Mouse (Mus musculus): ENCODE data around the gene Meox1. TPM values are rescaled to one million over a fixed set of nuclear protein-coding genes. Genes with fewer than 3 reads are reported as not detected.
A peak's percentile ranks its signal among the peaks of the same experiment; 100 is the strongest.

Gene Meox1
- total and polyA plus RNA-seq, 2 experiments from 2014 or later = 10.9 to 15.0 TPM

DNA sequence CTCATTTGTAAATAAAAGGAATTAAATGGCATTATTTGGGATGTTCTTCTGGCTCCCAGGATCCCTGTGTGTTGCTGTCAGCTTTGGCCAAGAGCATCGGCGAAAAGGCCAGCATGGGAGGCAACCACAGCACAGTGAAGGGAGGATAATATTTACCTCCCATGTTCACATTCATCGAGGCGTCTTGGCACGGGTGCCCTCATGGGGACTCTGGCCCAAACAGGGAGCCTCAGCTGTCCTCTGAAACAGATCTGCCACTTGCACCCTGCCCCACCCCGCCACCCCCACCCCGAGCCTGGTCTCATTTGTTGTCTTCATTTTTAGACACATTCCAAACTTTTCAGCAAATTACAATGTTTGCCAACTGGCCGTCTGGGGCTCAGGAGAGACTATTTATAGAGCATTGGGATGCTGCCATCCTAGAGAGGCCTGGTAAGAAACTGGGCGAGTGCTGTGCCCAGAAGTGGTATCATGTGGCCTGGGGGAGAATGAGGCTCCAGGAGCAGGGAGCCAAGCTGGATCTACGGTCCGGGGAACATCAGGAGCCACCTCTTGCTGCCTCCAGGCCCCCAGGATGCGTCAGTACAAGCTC, 27.3 kb upstream of the Meox1 start:
- H3K4me2 ChIP-seq (ENCODE audit: low read depth, low read length) = no peak overlapping the region
- ATAC-seq (ENCODE audit: insufficient read depth, low read depth) (peak; percentile 75; the same call in 1 of the 2 replicates), DNase-seq (ENCODE audit: low spot score) (peak; percentile 79)
- H3K9ac ChIP-seq (replicated peaks; ENCODE audit: low read depth, low read length) = no peak overlapping the region
- WGBS = 46% methylated on average over 12 of the region's 12 CpGs
- no peak for TF ChIP-seq CTCF (IDR thresholded peaks at IDR 0.05; ENCODE audit: low read depth)
- H3K27ac ChIP-seq (ENCODE audit: low read depth) = peak overlapping the region; percentile 43; the same call in 1 of the 2 replicates
- no peaks in the 10 kb centered on the region for H3K9me3 ChIP-seq (replicated peaks; ENCODE audit: control insufficient read depth, low read length)
- peaks cover 13% of the 10 kb centered on the region; the same call in 1 of the 2 replicates for H3K4me1 ChIP-seq (ENCODE audit: control insufficient read depth, insufficient read depth)
- no peaks in the 10 kb centered on the region for H3K36me3 ChIP-seq (replicated peaks; ENCODE audit: control insufficient read depth, insufficient read depth, low read length)
- no peak overlapping the region for H3K4me3 ChIP-seq (ENCODE audit: low read depth, low read length)
- H3K27me3 ChIP-seq (ENCODE audit: control insufficient read depth, insufficient read depth, low read length) = no peaks in the 10 kb centered on the region

DNA sequence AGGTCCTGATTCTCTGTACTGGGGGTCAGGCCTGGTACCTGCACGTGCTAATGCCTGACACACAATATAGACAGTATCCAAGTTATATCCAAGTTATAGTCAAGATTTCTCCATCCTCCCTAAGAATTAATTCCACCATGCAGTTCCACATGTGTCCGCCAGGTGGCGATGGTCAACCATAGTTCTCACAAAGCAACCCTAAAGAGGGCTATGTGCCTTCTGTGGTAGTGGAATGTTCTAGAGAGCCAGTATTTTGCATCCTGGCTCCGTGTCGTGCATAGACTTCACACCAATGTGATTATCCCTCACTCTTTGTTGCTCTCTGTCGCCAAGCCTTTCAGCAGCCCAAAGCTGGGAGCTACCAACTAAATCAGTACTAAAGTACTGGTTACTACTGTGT, 25.5 kb upstream of the Meox1 start:
- Histone ChIP-seq H3K9ac (replicated peaks; ENCODE audit: low read depth, low read length) (no peak overlapping the region), H3K4me3 (ENCODE audit: low read depth, low read length) (no peak overlapping the region), H3K36me3 (replicated peaks; ENCODE audit: control insufficient read depth, insufficient read depth, low read length) (no peaks in the 10 kb centered on the region), H3K4me2 (ENCODE audit: low read depth, low read length) (no peak overlapping the region), H3K9me3 (replicated peaks; ENCODE audit: control insufficient read depth, low read length) (no peaks in the 10 kb centered on the region), H3K27ac (ENCODE audit: low read depth) (no peak overlapping the region), H3K4me1 (ENCODE audit: control insufficient read depth, insufficient read depth) (peaks cover 13% of the 10 kb centered on the region; the same call in 1 of the 2 replicates), H3K27me3 (ENCODE audit: control insufficient read depth, insufficient read depth, low read length) (no peaks in the 10 kb centered on the region)
- WGBS = 2% methylated on average over 6 of the region's 6 CpGs
- ATAC-seq (ENCODE audit: insufficient read depth, low read depth) (peak; percentile 62), DNase-seq (ENCODE audit: low spot score) (peak; percentile 86)
- TF ChIP-seq EP300 (IDR thresholded peaks at IDR 0.05; ENCODE audit: low read depth) (no peak), CTCF (IDR thresholded peaks at IDR 0.05; ENCODE audit: low read depth) (peak; percentile 99)

DNA sequence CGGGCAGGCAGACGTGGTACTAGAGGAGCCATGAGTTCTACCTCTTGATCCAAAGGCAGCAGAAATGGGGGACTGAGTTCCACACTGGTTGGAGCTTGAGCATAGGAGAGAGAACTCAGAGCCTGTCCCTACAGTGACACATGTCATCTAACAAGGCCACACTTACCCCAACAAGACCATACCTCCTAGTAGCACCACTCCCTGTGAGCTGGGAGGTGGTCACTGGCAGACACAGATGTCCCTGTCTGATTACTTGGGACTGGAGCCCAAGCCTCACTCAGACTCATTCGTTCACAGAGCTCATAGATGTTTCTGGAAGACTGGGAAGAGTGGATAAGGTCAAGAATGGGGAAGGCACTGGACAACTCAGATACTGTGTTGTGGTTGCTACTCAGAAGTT, 24.4 kb upstream of the Meox1 start:
- H3K27ac ChIP-seq (ENCODE audit: low read depth) = no peak overlapping the region
- no peaks in the 10 kb centered on the region for H3K27me3 ChIP-seq (ENCODE audit: control insufficient read depth, insufficient read depth, low read length)
- 71% methylated on average over 3 of the region's 3 CpGs for WGBS
- ATAC-seq (ENCODE audit: insufficient read depth, low read depth) = no peak
- no peak overlapping the region for H3K4me3 ChIP-seq (ENCODE audit: low read depth, low read length)
- H3K9ac ChIP-seq (replicated peaks; ENCODE audit: low read depth, low read length) = no peak overlapping the region
- no peaks in the 10 kb centered on the region for H3K9me3 ChIP-seq (replicated peaks; ENCODE audit: control insufficient read depth, low read length)
- no peak for DNase-seq (ENCODE audit: low spot score)
- H3K36me3 ChIP-seq (replicated peaks; ENCODE audit: control insufficient read depth, insufficient read depth, low read length) = no peaks in the 10 kb centered on the region
- H3K4me1 ChIP-seq (ENCODE audit: control insufficient read depth, insufficient read depth) = peaks cover 13% of the 10 kb centered on the region; the same call in 1 of the 2 replicates
- H3K4me2 ChIP-seq (ENCODE audit: low read depth, low read length) = no peak overlapping the region
- TF ChIP-seq EP300 (IDR thresholded peaks at IDR 0.05; ENCODE audit: low read depth) = no peak

DNA sequence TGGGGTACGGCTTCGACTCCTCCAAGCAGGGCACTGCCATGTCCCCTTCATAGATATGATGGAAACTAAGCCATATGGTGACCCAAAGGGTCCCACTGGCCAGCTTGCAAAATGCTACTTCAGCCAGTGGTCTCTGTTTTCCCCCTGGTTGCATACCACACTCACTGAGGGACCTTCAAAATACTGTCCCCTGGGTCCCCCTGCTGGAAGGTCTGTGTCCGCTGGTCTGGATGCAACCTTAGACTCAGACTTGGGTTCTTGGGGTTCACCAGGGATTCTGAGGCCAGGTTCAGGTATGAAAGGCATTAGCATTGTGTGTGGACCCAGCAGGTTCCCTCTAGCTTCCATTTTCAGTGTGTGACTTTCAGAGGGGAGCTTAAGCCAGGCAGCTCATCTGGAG, 22.6 kb upstream of the Meox1 start:
- H3K4me3 ChIP-seq (ENCODE audit: low read depth, low read length) = no peak overlapping the region
- no peak overlapping the region for H3K9ac ChIP-seq (replicated peaks; ENCODE audit: low read depth, low read length)
- peaks cover 13% of the 10 kb centered on the region; the same call in 1 of the 2 replicates for H3K4me1 ChIP-seq (ENCODE audit: control insufficient read depth, insufficient read depth)
- no peaks in the 10 kb centered on the region for H3K36me3 ChIP-seq (replicated peaks; ENCODE audit: control insufficient read depth, insufficient read depth, low read length)
- ATAC-seq (ENCODE audit: insufficient read depth, low read depth) (no peak), DNase-seq (ENCODE audit: low spot score) (no peak)
- WGBS = 73% methylated on average over 3 of the region's 3 CpGs
- no peaks in the 10 kb centered on the region for H3K27me3 ChIP-seq (ENCODE audit: control insufficient read depth, insufficient read depth, low read length)
- H3K27ac ChIP-seq (ENCODE audit: low read depth) = no peak overlapping the region
- TF ChIP-seq CTCF (IDR thresholded peaks at IDR 0.05; ENCODE audit: low read depth) (peak; percentile 35), EP300 (IDR thresholded peaks at IDR 0.05; ENCODE audit: low read depth) (no peak)
- H3K4me2 ChIP-seq (ENCODE audit: low read depth, low read length) = no peak overlapping the region
- H3K9me3 ChIP-seq (replicated peaks; ENCODE audit: control insufficient read depth, low read length) = no peaks in the 10 kb centered on the region

DNA sequence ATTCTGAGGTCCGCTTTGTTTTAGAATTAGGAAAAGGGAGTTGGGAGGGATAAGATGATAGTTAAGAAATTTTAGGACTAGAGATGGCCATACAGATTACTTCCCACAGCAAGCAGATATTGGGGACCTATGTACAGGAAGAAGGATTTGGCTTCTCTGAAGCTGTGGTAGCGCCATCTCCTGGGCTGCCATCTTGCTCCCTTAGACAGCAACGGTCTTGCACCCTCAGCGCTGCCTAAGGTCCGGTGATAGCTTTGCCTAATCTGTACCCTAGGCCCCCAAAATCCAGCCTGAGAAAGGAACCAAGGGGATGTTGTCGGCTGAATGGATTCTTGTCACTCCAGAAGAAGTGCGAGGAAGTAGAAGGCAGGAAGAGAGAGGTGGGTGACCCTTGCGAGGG, 19.4 kb upstream of the Meox1 start:
- TF ChIP-seq CTCF (IDR thresholded peaks at IDR 0.05; ENCODE audit: low read depth) (0 out of 2 replicates have a peak, but pooled peaks have one; percentile 1), EP300 (IDR thresholded peaks at IDR 0.05; ENCODE audit: low read depth) (no peak)
- Histone ChIP-seq H3K9ac (replicated peaks; ENCODE audit: low read depth, low read length) (no peak overlapping the region), H3K4me2 (ENCODE audit: low read depth, low read length) (no peak overlapping the region), H3K4me1 (ENCODE audit: control insufficient read depth, insufficient read depth) (no peaks in the 10 kb centered on the region), H3K4me3 (ENCODE audit: low read depth, low read length) (no peak overlapping the region), H3K27me3 (ENCODE audit: control insufficient read depth, insufficient read depth, low read length) (peaks cover 8% of the 10 kb centered on the region; the same call in 1 of the 2 replicates), H3K27ac (ENCODE audit: low read depth) (no peak overlapping the region), H3K9me3 (replicated peaks; ENCODE audit: control insufficient read depth, low read length) (no peaks in the 10 kb centered on the region), H3K36me3 (replicated peaks; ENCODE audit: control insufficient read depth, insufficient read depth, low read length) (no peaks in the 10 kb centered on the region)
- WGBS = 57% methylated on average over 8 of the region's 8 CpGs
- DNase-seq (ENCODE audit: low spot score) (no peak), ATAC-seq (ENCODE audit: insufficient read depth, low read depth) (no peak)
